Mouse (Mus musculus) kidney, embryonic 16.5 days (tissue): ENCODE measurements around the gene Rit1. TPM values are rescaled to one million over a fixed set of nuclear protein-coding genes. Genes with fewer than 3 reads are reported as not detected.
A peak's percentile ranks its signal among the peaks of the same experiment; 100 is the strongest.
"Not testable (repeated sequence)": the region's sequence is repeated elsewhere in the genome, so short reads cannot be mapped to it uniquely, and the experiment has no call there.

ENCODE experiments used
- ATAC-seq: fragments of 200-750 bp; cut with Nextera tagmentation; 2 replicates; pipeline ENCODE4 v1.8.0; 2017; ENCODE audit warnings: moderate TSS enrichment; ENCODE audit not compliant: low FRiP score, low TSS enrichment
- H3K27ac ChIP-seq: fragments of 300-500 bp; sonication (generic); 2 replicates; pipeline ENCODE4 v1.5.1; 2014; ENCODE audit warnings: low read length
- H3K27me3 ChIP-seq: fragments of 300-500 bp; sonication (generic); 2 replicates; pipeline ENCODE4 v1.6.1; 2014; ENCODE audit warnings: low read length, control low read depth, mixed read lengths; ENCODE audit not compliant: insufficient read depth
- H3K36me3 ChIP-seq: fragments of 300-500 bp; sonication (generic); 2 replicates; pipeline ENCODE4 v1.6.1; 2014; ENCODE audit warnings: low read length, control low read depth, mixed read lengths; ENCODE audit not compliant: insufficient read depth
- H3K4me1 ChIP-seq: fragments of 300-500 bp; sonication (generic); 2 replicates; pipeline ENCODE4 v1.6.1; 2014; ENCODE audit warnings: low read length, control low read depth, mixed read lengths; ENCODE audit not compliant: insufficient read depth
- H3K4me2 ChIP-seq: fragments of 300-500 bp; sonication (generic); replicated peaks from 2 replicates; pipeline ENCODE4 v1.6.1; 2014; ENCODE audit warnings: low read depth, low read length
- H3K4me3 ChIP-seq: fragments of 300-500 bp; sonication (generic); 2 replicates; pipeline ENCODE4 v1.5.1; 2014; ENCODE audit warnings: mild to moderate bottlenecking, low read length
- H3K9ac ChIP-seq: fragments of 300-500 bp; sonication (generic); replicated peaks from 2 replicates; pipeline ENCODE4 v1.6.1; 2014; ENCODE audit warnings: low read length
- H3K9me3 ChIP-seq: fragments of 300-500 bp; sonication (generic); 2 replicates; pipeline ENCODE4 v1.6.1; 2016; ENCODE audit warnings: low read length, control low read depth
- WGBS: fragments of 180-500 bp; shearing (Covaris S2); extraction: QIAGEN DNeasy Blood & Tissue Kit; methylation state at CpG from one replicate; pipeline ENCODE4 v1.1.7; 2014; 5-methylcytosine and 5-hydroxymethylcytosine counted together
- polyA plus RNA-seq: library from polyadenylated mRNA; unstranded; fragments of >200 nt; fragmentation: Nextera tagmentation; extraction: Ambion mirVana; gene quantifications from 2 replicates; pipeline ENCODE4 v1.2.1, GENCODE M21; 2015

Rit1 gene
- polyA plus RNA-seq, 1 experiment from 2014 or later = 59.6 TPM

DNA sequence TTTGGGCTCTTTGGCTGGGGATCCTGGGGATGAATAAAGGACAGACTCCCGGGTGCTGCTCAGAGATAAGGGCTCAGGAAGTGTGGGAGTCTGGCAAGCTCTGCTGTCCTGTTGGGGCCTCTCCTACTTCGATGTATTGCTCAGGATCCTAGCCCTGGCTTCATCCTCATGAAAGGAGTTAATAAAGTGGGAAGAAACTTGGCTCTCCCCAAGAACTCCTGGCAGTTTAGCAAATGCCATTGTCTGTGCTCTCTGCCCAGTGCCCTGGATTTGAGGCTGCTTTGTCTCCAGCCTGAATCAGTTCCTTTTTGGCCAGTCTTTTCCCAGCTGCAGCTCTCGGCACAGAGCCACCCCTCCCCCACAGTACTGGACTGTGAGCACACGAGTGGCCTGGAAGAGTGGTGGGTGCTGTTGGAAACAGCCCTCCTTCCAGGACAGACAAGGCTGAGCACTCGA lies 41.4 kb downstream of the Rit1 start:
- H3K9ac ChIP-seq = peak overlapping the region; percentile 6; the same call in 1 of the 2 replicates
- peaks cover 14% of the 10 kb centered on the region for H3K4me1 ChIP-seq
- H3K27ac ChIP-seq = peak overlapping the region; percentile 69
- no peak overlapping the region for H3K4me2 ChIP-seq
- H3K9me3 ChIP-seq = no peaks in the 10 kb centered on the region
- H3K27me3 ChIP-seq = no peaks in the 10 kb centered on the region
- ATAC-seq = peak; percentile 76
- H3K36me3 ChIP-seq = no peaks in the 10 kb centered on the region
- no peak overlapping the region for H3K4me3 ChIP-seq
- 14% methylated on average over 5 of the region's 5 CpGs for WGBS

DNA sequence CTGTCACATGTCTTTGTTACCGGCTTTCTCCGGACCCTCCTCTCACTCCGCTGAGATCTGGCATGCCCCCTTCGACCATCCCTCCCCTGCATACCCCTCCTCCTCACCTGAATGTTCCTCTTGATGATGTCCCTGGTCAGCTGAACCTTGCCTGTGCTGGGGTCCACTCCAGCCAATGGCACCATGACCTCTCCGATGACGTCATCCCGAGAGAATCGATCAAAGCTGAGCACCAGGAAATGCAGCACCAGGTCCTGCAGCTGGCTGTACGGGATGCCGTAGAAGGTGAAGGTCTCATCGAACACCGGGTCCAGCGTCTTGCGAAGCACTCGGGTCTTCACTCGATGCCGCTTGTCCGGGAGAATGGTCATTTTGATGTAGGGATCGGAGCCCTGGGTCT lies 45.0 kb downstream of the Rit1 start:
- no peaks in the 10 kb centered on the region for H3K36me3 ChIP-seq
- H3K9ac ChIP-seq = no peak overlapping the region
- ATAC-seq = no peak
- H3K9me3 ChIP-seq = no peaks in the 10 kb centered on the region
- H3K27me3 ChIP-seq = no peaks in the 10 kb centered on the region
- peaks cover 11% of the 10 kb centered on the region for H3K4me1 ChIP-seq
- H3K4me3 ChIP-seq = no peak overlapping the region
- WGBS = 91% methylated on average over 19 of the region's 19 CpGs
- no peak overlapping the region for H3K27ac ChIP-seq
- no peak overlapping the region for H3K4me2 ChIP-seq

DNA sequence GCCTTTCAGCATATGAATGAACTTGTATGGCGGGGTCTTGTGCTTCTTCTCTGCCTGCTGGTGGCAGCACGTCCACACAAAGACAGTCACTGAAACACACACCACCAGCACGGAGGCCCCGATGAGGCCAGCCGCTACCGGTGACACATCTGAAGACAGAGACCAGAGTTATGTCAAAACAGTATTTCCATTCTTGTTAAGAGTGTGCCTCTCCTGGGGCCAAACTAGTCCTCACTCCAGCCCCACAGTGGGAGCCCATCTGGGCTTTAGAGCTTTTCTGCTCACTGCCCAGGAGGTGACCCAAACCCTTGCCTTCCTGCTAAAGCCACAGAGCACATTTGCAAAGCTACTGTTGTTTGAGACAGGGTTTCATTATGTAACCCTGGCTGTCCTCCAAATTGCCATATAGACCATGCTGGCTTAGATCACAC lies 45.8 kb downstream of the Rit1 start:
- H3K27me3 ChIP-seq = no peaks in the 10 kb centered on the region
- H3K36me3 ChIP-seq = no peaks in the 10 kb centered on the region
- H3K4me3 ChIP-seq = no peak overlapping the region
- peaks cover 11% of the 10 kb centered on the region for H3K4me1 ChIP-seq
- WGBS = 69% methylated on average over 6 of the region's 6 CpGs
- no peak overlapping the region for H3K4me2 ChIP-seq
- H3K9me3 ChIP-seq = no peaks in the 10 kb centered on the region
- H3K27ac ChIP-seq = no peak overlapping the region
- H3K9ac ChIP-seq = no peak overlapping the region
- no peak for ATAC-seq

DNA sequence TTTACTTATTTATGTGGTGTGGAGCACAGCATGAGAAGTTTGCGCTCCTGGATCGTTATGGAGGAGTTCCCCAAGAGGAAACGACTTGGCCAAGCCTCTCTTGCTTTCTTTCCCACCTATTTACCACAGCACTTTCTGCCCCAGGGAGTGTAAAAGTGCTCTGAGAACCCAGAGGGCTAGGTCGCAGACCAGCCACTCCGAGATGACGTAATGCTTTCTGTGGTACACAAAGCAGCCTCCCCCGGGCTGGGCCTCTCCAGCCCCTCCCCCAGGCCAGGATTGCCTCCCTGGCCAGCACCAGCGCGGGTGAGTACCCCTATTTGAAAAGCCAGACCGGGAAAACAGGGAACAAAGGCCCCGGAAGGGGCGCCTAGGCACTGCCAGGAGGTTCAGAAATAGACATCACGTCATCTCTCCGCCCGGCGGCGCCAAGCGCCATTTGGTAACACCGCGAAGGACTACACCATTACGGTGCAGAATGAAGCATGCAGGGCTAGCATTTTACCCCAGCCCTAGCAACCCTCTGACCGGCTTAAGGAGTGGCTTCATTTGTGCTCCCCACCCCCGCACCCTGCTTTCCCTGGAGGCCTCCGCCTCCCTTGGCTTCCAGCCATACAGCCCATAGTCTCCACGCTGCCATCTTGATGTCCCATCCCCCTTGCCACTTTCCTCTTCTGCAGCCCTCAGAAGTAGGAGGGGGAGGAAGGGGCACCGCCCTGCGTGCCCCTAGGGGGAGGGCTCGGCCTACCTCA lies 54.7 kb downstream of the Rit1 start:
- peak; percentile 76 for ATAC-seq
- not testable (repeated sequence) for H3K9me3 ChIP-seq
- WGBS = under 1% methylated on average over 21 of the region's 28 CpGs

DNA sequence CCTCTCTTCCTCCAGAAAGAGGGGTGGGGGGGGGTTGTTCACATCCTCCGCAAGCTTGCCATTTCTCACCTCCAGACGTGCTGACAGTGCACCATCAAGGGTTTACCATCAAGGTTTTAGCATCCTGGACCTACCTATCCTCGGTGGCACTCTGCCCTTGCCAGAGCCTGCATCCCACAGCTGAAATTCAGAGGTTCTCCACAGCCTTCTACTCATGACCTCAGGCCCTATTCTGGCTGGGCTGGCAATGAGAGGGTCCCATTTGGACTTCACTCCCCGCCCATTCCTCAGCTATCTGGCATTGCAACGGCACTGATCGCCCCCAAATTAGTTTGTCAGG lies 55.3 kb downstream of the Rit1 start:
- H3K9ac ChIP-seq, H3K36me3 ChIP-seq, H3K4me1 ChIP-seq, H3K27me3 ChIP-seq, H3K9me3 ChIP-seq: not testable (repeated sequence)
- ATAC-seq = peak; percentile 35
- Histone ChIP-seq H3K27ac (peak overlapping the region; percentile 46), H3K4me2 (peak overlapping the region; percentile 53), H3K4me3 (peak overlapping the region; percentile 36)
- WGBS = 5% methylated on average over 3 of the region's 6 CpGs

More for the DNA sequence above, 54.7 kb downstream of the Rit1 start:
- H3K4me1 ChIP-seq, H3K27me3 ChIP-seq, H3K36me3 ChIP-seq: not testable (repeated sequence)
- H3K4me3 ChIP-seq = peak overlapping the region; percentile 36
- H3K4me2 ChIP-seq = peak overlapping the region; percentile 53
- peak overlapping the region; percentile 26; the same call in 1 of the 2 replicates for H3K9ac ChIP-seq
- H3K27ac ChIP-seq = peak overlapping the region; percentile 46

DNA sequence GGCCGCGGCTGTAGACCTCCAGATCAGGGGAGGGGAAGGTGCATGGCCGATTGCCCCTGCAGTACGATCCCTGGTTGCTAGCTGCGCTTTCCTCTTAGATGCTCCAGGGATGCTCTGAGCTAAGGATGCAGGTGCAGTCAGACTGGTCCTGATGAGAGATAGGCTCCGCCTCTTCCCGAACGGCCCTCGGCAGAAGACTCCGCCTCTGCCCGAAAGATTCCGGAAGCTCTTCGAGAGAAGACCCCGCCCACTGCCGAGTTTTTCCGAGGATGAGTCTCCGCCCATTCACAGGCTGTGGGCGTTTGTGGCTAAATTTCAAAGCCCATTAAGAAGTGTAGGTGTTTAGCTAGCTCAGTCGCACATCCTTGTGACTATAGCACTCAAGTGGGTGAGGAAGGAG lies 55.8 kb downstream of the Rit1 start:
- H3K4me2 ChIP-seq = peak overlapping the region; percentile 34
- H3K4me1 ChIP-seq, H3K36me3 ChIP-seq, H3K9ac ChIP-seq, H3K27ac ChIP-seq, H3K9me3 ChIP-seq, H3K27me3 ChIP-seq: not testable (repeated sequence)
- 0 out of 2 replicates have a peak overlapping the region, but pooled peaks have one; percentile 15 for H3K4me3 ChIP-seq
- under 1% methylated on average over 19 of the region's 19 CpGs for WGBS
- ATAC-seq = peak; percentile 68

DNA sequence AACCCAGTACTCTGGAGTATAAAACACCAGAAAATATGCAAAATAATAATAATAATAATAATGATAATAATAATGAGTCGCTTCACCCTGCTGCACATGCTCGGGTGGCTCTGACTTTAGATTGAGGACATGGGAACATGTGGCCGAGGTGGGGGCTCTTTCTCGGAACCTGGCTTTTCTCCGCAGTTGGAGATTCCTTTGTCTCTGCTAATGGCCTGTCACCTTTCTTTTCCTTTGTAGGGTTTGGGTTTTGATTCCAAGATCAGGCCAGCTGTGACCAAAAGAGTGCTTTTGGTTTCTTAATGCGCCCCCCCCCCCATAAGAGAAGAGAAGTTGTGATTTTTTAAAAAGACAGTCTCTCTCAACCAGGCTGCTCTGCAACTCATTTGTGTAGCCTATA lies 56.5 kb downstream of the Rit1 start:
- not testable (repeated sequence) for H3K4me1 ChIP-seq, H3K27me3 ChIP-seq, ATAC-seq, H3K27ac ChIP-seq, H3K9me3 ChIP-seq, H3K36me3 ChIP-seq, H3K4me2 ChIP-seq, H3K9ac ChIP-seq, H3K4me3 ChIP-seq
- WGBS = 68% methylated on average over 6 of the region's 6 CpGs

DNA sequence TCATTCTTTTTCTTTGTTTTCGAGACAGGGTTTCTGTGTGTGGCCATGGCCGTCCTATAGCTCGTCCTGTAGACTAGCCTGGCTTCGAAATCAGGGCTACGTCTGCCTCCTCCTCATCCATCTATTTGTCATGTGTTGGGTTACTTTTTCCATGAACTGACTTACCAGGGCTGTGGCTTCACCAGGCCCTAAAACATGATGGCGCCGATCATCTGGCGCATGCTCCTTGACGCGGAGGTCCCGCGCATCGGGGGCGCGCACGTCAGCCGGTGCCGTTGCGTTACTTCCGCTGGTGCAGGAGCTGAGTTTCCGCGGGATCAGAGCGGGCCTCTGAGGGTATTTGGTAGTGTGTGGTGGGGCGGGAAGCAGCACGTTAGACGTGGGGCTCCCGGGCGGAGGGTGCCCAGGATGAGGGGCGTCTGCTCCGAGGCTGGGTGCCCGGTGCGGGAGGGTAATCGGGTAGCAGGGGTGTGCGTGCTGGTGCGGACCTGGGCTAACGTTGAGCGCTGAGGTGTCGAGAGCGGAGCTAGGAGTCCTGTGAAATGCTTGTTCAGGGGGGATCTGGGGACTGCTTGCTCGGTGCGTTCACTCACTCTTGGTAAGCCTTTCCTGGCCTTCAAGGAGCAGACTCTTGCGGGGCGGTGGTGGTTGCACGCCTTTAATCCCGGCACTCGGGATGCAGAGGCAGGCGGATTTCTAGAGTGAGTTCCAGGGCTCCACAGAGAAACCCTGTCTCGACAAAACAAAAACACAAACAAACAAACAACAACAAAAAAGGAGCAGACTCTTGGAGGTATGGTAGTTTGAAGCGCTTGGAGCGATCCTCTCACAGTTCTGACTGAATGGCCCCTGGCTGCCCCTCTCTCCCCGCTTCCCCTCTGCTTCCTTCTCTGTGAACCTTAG lies 58.6 kb downstream of the Rit1 start, which contains the start of gene Syt11:
Gene Syt11, minus strand, starts transcription at position 226 of the 903 bp plus-strand sequence.
- not testable (repeated sequence) for H3K27ac ChIP-seq, H3K9me3 ChIP-seq, H3K36me3 ChIP-seq, H3K4me1 ChIP-seq, H3K27me3 ChIP-seq
- Histone ChIP-seq H3K4me3 (peak within 1 kb of the TSS; percentile 41), H3K9ac (peak within 1 kb of the TSS; percentile 55), H3K4me2 (peak within 1 kb of the TSS; percentile 46)
- ATAC-seq = peak; percentile 77
- 4% methylated on average over 30 of the region's 51 CpGs for WGBS
